Mouse (Mus musculus) spleen, postnatal 36 days (tissue): ENCODE data around the gene Clgn.
"Not testable (repeated sequence)": the region's sequence is repeated elsewhere in the genome, so short reads cannot be mapped to it uniquely, and the experiment has no call there.

Experiments used
- DNase-seq, 2 experiments: peaks; one replicate each; pipeline ENCODE4 v3.0.0; 2022; ENCODE audit warnings: low spot score in 2 of 2, mixed read lengths in 1 of 2

Clgn gene

GRCm38 (mm10) chr8:83423032-83423825, 33.6 kb downstream of the Clgn start:
- DNase-seq = peak; percentile 46 to 63

- no peak for DNase-seq
Observed at GRCm38 (mm10) chr8:83425202-83425601, 35.5 kb downstream of the Clgn start.

- DNase-seq = no peak
Observed at GRCm38 (mm10) chr8:83426104-83426759, 36.6 kb downstream of the Clgn start.

DNA sequence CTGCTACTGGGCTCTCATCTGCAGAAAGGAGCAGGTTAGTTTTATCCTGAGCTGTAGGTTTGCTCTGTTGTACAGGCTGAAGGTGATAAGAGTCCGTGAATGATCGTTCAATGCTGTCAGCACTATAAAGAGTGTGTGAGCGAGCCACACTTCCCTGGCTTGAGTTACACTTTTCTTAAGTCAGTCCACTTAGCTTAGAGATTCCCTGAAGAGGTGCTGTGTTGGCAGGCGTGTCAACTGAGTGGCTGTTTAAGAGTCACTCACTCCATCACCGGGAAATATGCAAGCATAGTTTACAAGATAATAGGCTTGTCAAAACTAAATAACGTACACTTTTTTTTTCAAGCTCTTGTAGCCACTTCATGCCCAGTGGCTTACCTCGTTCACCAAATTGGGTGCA, 37.3 kb downstream of the Clgn start:
- no peak for DNase-seq

DNA sequence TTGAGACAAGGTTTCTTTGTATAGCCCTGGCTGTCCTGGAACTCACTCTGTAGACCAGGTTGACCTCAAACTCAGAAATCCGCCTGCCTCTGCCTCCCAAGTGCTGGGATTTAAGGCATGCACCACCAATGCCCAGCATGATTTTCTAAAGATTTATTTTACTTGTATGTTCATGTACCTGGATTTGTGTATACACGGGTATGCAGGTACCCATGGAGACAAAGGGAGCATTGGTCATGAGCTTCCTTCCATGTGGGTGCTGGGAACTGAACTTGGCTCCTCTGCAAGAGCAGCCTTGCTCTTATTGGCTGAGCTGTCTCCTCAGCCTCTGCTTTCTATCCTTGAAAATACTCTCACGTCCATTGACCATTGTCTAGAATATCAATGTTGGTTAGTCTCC, 39.0 kb downstream of the Clgn start:
- not testable (repeated sequence) for DNase-seq

- DNase-seq = peak; percentile 32 to 55
Observed at GRCm38 (mm10) chr8:83429071-83429524, 39.4 kb downstream of the Clgn start.

DNA sequence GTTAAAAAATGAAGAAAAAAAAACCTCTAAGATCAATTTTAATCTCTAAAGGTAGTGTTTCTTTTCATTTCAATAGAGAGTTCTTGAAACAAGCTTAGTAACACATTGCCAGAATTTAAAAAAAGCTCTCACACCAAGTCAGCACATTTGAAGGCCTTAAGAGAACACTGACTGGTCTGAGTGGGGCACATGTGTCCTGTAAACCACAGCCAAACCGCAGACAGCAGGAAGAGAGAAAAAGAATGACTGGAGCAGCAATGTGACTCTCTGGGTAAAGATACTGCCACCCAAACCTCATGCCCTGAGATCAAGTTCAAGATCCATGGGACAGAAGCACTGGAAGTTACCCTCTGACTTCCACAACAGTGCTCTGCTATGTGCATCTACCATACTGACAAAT, 47.4 kb downstream of the Clgn start:
- no peak for DNase-seq

DNA sequence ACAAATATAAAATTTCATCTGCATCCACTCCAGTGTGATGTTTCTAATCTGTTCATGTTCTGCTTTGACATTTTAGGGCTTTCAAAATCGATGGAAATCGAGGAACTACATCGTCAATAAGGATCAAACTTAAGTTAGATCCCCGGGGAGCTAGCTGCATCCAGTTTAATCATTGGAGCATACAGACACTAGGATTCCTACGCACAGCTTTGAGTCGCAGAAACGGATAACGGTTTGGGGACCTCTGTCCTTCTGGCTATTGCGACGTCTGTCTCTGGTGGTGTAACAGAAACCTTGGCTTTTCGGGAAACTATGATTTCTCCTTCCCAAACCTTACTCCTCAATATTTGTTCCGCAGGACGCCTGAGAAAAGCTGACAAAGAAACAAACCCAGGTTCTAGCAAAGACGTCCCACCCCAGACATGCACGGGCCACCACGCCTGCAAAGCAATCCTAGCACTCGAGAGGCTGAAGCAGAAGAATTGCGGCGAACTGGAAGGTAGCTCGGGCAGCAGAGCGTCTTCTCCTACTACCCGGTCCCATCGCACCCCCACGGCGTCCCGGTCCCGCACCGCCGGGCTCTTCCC, 52.1 kb downstream of the Clgn start:
- no peak for DNase-seq

DNA sequence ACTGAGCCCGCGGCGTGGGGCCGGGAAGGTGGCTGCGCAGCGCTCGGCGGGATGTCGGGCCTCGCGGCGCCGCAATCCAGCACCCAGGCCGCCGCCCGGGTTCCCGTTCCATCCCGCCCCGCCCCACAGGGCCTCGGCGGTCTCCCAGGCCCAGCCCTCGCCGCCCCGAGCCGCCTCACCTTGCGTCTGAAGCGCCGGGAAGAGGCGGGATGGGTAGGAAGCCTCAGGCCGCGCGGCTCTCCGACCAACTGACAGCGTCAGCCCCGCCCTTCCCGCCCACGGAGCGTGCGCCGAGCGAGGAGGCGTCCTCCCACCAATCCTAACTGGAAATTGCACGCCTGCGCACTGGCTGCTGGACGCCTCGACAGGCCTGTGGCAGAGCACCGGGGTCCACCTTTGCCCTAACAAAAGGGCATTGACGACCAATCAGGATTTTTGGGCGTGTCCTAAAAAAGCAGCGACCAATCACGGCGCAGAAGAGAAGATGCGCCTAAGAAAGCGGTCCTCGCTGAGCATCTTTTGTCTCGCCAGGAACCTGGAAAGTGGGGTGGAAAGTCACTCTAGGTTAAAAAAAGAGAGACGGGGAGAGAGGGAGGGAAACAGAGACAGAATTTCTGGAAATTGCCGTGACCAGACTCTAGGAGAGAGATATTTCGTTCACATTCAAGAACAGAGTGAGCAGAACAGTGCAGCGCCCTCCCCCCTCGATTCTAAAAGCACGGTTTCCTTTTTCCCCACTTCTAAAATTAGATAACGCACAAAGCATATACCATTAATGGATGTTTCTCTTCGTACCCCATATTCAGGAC, 52.8 kb downstream of the Clgn start:
- DNase-seq = peak; percentile 98

DNA sequence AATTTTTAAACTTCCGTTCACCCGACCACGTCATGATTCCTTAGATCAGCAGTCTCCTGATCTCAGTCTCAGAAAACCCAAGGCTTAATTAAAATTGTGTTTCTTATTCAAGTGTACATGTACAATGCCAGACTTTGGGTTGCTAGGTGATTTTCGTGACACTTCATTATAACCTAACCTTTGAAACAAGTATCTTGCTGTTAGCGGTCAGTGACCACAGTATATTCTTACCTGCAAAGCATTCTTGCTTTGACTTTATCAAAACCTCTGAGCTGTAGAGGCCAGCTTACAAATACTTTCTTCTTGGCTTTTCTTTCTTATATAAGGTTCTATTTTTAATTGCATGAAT, 53.4 kb downstream of the Clgn start:
- no peak for DNase-seq

GRCm38 (mm10) chr8:83449960-83450359, 60.3 kb downstream of the Clgn start:
- DNase-seq = no peak

- DNase-seq = peak in 1 of 2 experiments; percentile 14
Observed at GRCm38 (mm10) chr8:83451056-83451455, 61.4 kb downstream of the Clgn start.

- DNase-seq = no peak
Observed at GRCm38 (mm10) chr8:83457121-83457520, 67.5 kb downstream of the Clgn start.

- no peak for DNase-seq
Observed at GRCm38 (mm10) chr8:83458222-83458621, 68.6 kb downstream of the Clgn start, which contains the start of gene Scoc. Gene Scoc (minus strand): TSS chr8:83458391.

- no peak for DNase-seq
Observed at GRCm38 (mm10) chr8:83459606-83460005, 69.9 kb downstream of the Clgn start.
